Mouse (Mus musculus) heart, embryonic 14.5 days (tissue): ENCODE data around the gene Il13. TPM values are rescaled to one million over a fixed set of nuclear protein-coding genes. Genes with fewer than 3 reads are reported as not detected.
A peak's percentile ranks its signal among the peaks of the same experiment; 100 is the strongest.

Experiments used
- ATAC-seq: fragments of 200-750 bp; cut with Nextera tagmentation; 2 replicates; pipeline ENCODE4 v1.8.0; 2017; ENCODE audit warnings: low read depth, moderate TSS enrichment; ENCODE audit not compliant: insufficient number of reproducible peaks, insufficient read depth, low FRiP score
- H3K27ac ChIP-seq, 2 experiments: fragments of 200-500 bp in 1 of 2; fragments of 300-500 bp in 1 of 2; sonication (generic) in 1 of 2; replicated peaks in 1 of 2; 2 replicates each; pipeline ENCODE4 v1.5.1; 2012 to 2014; ENCODE audit warnings: low read depth in 2 of 2, low read length in 2 of 2, control low read depth in 1 of 2, mild to moderate bottlenecking in 1 of 2, mixed read lengths in 1 of 2; ENCODE audit not compliant: control insufficient read depth in 1 of 2, insufficient read depth in 1 of 2
- H3K27me3 ChIP-seq: fragments of 300-500 bp; sonication (generic); 2 replicates; pipeline ENCODE4 v1.6.1; 2014; ENCODE audit warnings: mild to moderate bottlenecking, low read length, control low read depth; ENCODE audit not compliant: control insufficient read depth, insufficient read depth
- H3K36me3 ChIP-seq: fragments of 300-500 bp; sonication (generic); 2 replicates; pipeline ENCODE4 v1.6.1; 2014; ENCODE audit warnings: mild to moderate bottlenecking, control low read depth, low read length, mixed read lengths; ENCODE audit not compliant: control insufficient read depth, insufficient read depth
- H3K4me1 ChIP-seq, 2 experiments: fragments of 200-500 bp in 1 of 2; fragments of 300-500 bp in 1 of 2; sonication (generic) in 1 of 2; 2 replicates each; pipeline ENCODE4 v1.6.1; 2012 to 2014; ENCODE audit warnings: low read length in 2 of 2, control low read depth in 1 of 2, mixed read lengths in 1 of 2; ENCODE audit not compliant: control insufficient read depth in 2 of 2, insufficient read depth in 2 of 2
- H3K4me2 ChIP-seq: fragments of 300-500 bp; sonication (generic); 2 replicates; pipeline ENCODE4 v1.6.1; 2014; ENCODE audit warnings: mild to moderate bottlenecking, low read length
- H3K4me3 ChIP-seq, 2 experiments: fragments of 200-500 bp in 1 of 2; fragments of 300-500 bp in 1 of 2; sonication (generic) in 1 of 2; 2 replicates each; pipeline ENCODE4 v1.5.1; 2012 to 2014; ENCODE audit warnings: low read length in 2 of 2, mild to moderate bottlenecking in 2 of 2, control low read depth in 1 of 2, low read depth in 1 of 2, moderate library complexity in 1 of 2; ENCODE audit not compliant: control insufficient read depth in 1 of 2, insufficient read depth in 1 of 2
- H3K9ac ChIP-seq: fragments of 300-500 bp; sonication (generic); 2 replicates; pipeline ENCODE4 v1.6.1; 2014; ENCODE audit warnings: mild to moderate bottlenecking, low read length
- H3K9me3 ChIP-seq: fragments of 300-500 bp; sonication (generic); 2 replicates; pipeline ENCODE4 v1.6.1; 2016; ENCODE audit warnings: low read length, control low read depth; ENCODE audit not compliant: control insufficient read depth
- WGBS: fragments of 180-500 bp; shearing (Covaris S2); extraction: QIAGEN DNeasy Blood & Tissue Kit; methylation state at CpG from one replicate; pipeline ENCODE4 v1.1.7; 2014; 5-methylcytosine and 5-hydroxymethylcytosine counted together
- polyA plus RNA-seq: library from polyadenylated mRNA; unstranded; fragments of >200 nt; fragmentation: Nextera tagmentation; extraction: Ambion mirVana; gene quantifications from 2 replicates; pipeline ENCODE4 v1.2.1, GENCODE M21; 2014

Gene Il13
- polyA plus RNA-seq, 1 experiment from 2014 or later, result not detected

GRCm38 (mm10) chr11:53662794-53663674 lies 28.5 kb upstream of the Il13 start:
- Histone ChIP-seq H3K9ac (no peak overlapping the region), H3K36me3 (peaks cover 33% of the 10 kb centered on the region), H3K9me3 (no peaks in the 10 kb centered on the region), H3K4me1 (peaks cover 0 to 15% of the 10 kb centered on the region in 2 experiments; a peak in 2 of 4 replicates), H3K4me3 (no peak overlapping the region), H3K27me3 (no peaks in the 10 kb centered on the region), H3K27ac (no peak overlapping the region), H3K4me2 (no peak overlapping the region)
- ATAC-seq, result no peak
- 36% methylated on average over 14 of the region's 14 CpGs for WGBS

GRCm38 (mm10) chr11:53657828-53658227 lies 23.3 kb upstream of the Il13 start:
- WGBS, result 42% methylated on average over 6 of the region's 6 CpGs
- H3K4me3 ChIP-seq, result no peak overlapping the region
- H3K27ac ChIP-seq, result no peak overlapping the region
- H3K4me1 ChIP-seq, result peaks cover 9 to 30% of the 10 kb centered on the region in 2 experiments
- H3K36me3 ChIP-seq, result peaks cover 19% of the 10 kb centered on the region
- H3K9me3 ChIP-seq, result no peaks in the 10 kb centered on the region
- no peak for ATAC-seq
- no peak overlapping the region for H3K4me2 ChIP-seq
- H3K9ac ChIP-seq, result no peak overlapping the region
- H3K27me3 ChIP-seq, result no peaks in the 10 kb centered on the region

- H3K9me3 ChIP-seq, result no peaks in the 10 kb centered on the region
- peaks cover 23% of the 10 kb centered on the region for H3K36me3 ChIP-seq
- peak overlapping the region in 1 of 2 experiments; percentile 33; a peak in 1 of 4 replicates for H3K27ac ChIP-seq
- 64% methylated on average over 8 of the region's 8 CpGs for WGBS
- no peak overlapping the region for H3K4me3 ChIP-seq
- no peak for ATAC-seq
- peaks cover 9 to 25% of the 10 kb centered on the region in 2 experiments for H3K4me1 ChIP-seq
- no peak overlapping the region for H3K9ac ChIP-seq
- no peak overlapping the region for H3K4me2 ChIP-seq
- H3K27me3 ChIP-seq, result no peaks in the 10 kb centered on the region
Measured at GRCm38 (mm10) chr11:53657381-53657780, 22.9 kb upstream of the Il13 start.

GRCm38 (mm10) chr11:53656558-53657202 lies 22.2 kb upstream of the Il13 start:
- peaks cover 9 to 25% of the 10 kb centered on the region in 2 experiments for H3K4me1 ChIP-seq
- no peak for ATAC-seq
- 0 out of 2 replicates have a peak overlapping the region, but pooled peaks have one; percentile 16 for H3K4me2 ChIP-seq
- peaks cover 29% of the 10 kb centered on the region for H3K36me3 ChIP-seq
- peak overlapping the region; percentile 4 to 6; a peak in 1 of 4 replicates for H3K27ac ChIP-seq
- H3K4me3 ChIP-seq, result no peak overlapping the region
- WGBS, result 45% methylated on average over 9 of the region's 9 CpGs
- H3K9ac ChIP-seq, result no peak overlapping the region
- H3K27me3 ChIP-seq, result no peaks in the 10 kb centered on the region
- H3K9me3 ChIP-seq, result no peaks in the 10 kb centered on the region

- peak overlapping the region; percentile 7 for H3K4me2 ChIP-seq
- no peak overlapping the region for H3K4me3 ChIP-seq
- H3K9ac ChIP-seq, result no peak overlapping the region
- no peaks in the 10 kb centered on the region for H3K9me3 ChIP-seq
- peaks cover 9 to 25% of the 10 kb centered on the region in 2 experiments for H3K4me1 ChIP-seq
- no peaks in the 10 kb centered on the region for H3K27me3 ChIP-seq
- peak overlapping the region; percentile 25 to 39; a peak in 1 of 4 replicates for H3K27ac ChIP-seq
- peak; percentile 76 for ATAC-seq
- H3K36me3 ChIP-seq, result peaks cover 45% of the 10 kb centered on the region
- WGBS, result 7% methylated on average over 5 of the region's 5 CpGs
Measured at GRCm38 (mm10) chr11:53655043-53655442, 20.5 kb upstream of the Il13 start.

GRCm38 (mm10) chr11:53652427-53652826 lies 17.9 kb upstream of the Il13 start:
- 87% methylated on average over 2 of the region's 2 CpGs for WGBS
- peaks cover 51% of the 10 kb centered on the region for H3K36me3 ChIP-seq
- H3K9ac ChIP-seq, result no peak overlapping the region
- no peaks in the 10 kb centered on the region for H3K9me3 ChIP-seq
- H3K4me1 ChIP-seq, result peaks cover 9 to 20% of the 10 kb centered on the region in 2 experiments
- H3K4me2 ChIP-seq, result no peak overlapping the region
- H3K4me3 ChIP-seq, result no peak overlapping the region
- H3K27me3 ChIP-seq, result no peaks in the 10 kb centered on the region
- no peak overlapping the region for H3K27ac ChIP-seq
- ATAC-seq, result no peak

GRCm38 (mm10) chr11:53651441-53651840 lies 16.9 kb upstream of the Il13 start:
- ATAC-seq, result no peak
- H3K4me2 ChIP-seq, result no peak overlapping the region
- H3K9me3 ChIP-seq, result no peaks in the 10 kb centered on the region
- peaks cover 4 to 11% of the 10 kb centered on the region in 2 experiments for H3K4me1 ChIP-seq
- 71% methylated on average over 4 of the region's 4 CpGs for WGBS
- no peak overlapping the region for H3K9ac ChIP-seq
- no peak overlapping the region for H3K4me3 ChIP-seq
- H3K27ac ChIP-seq, result no peak overlapping the region
- H3K27me3 ChIP-seq, result no peaks in the 10 kb centered on the region
- H3K36me3 ChIP-seq, result peaks cover 54% of the 10 kb centered on the region
